ENCODE assay signal across 11 mouse cellular contexts in the genomic region with DNA sequence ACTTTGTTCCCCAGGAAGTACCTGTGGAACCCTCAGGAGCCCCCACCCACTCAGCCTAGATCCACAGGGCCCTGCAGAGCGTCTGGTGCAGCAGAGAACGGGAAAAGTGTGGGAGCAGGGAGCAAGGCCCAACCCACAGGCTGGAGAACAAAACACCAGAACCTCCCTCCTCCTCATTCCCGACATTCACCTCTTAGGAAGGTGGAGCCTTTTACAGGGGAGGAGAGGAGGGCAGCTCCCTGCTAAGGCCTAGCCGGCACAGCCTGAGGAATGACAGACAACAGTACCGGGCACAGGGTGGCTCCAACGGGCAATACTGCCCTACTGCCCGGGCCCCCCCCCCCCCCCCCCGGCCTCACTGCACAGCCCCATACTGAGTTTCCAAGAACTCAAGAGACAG. TPM values are rescaled to one million over a fixed set of nuclear protein-coding genes. Genes with fewer than 3 reads are reported as not detected.
DNase-seq lines count a peak whose midpoint lies in the region; ATAC-seq and TF ChIP-seq lines count a peak whose summit lies in the region.
"Had no signal": no experiment of that assay in that cellular context is flagged by ENCODE, and none has a peak within 500 bp of the region (broad histone marks: within the 10 kb centered on the region; RNA-seq: fewer than 3 reads in every experiment).

No protein-coding gene starts in this region.

- 43% methylated on average over 8 of the region's 8 CpGs for WGBS in heart, embryonic 10.5 days
- 49% methylated on average over 6 of the region's 8 CpGs for WGBS in lung, postnatal 0 days

- in situ Hi-C loops in Patski (cut with MboI; ENCODE audit: low pct_unique_long_range_greater_than_20kb): no loop called here

- peak; percentile 29 for ATAC-seq in lung, postnatal 0 days
- ATAC-seq in Patski: peak; percentile 94

- POLR2A ChIA-PET in Patski (lab: Charles Lee): no interaction called here

- no peak for DNase-seq in heart, embryonic 10.5 days (ENCODE audit: low spot score)
- no peak for DNase-seq in heart, adult 8-10 months (ENCODE audit: low spot score)
- DNase-seq in lung, postnatal 0 days (ENCODE audit: low spot score): peak; percentile 55
- DNase-seq in lung, postnatal 14 days: no peak
- no peak for DNase-seq in Patski (ENCODE audit: low read depth, low spot score)
- no peak for DNase-seq in right cerebral cortex, postnatal 25 days
- DNase-seq in retina, postnatal 1 day: no peak
- DNase-seq: B cell, adult 2 months; heart, postnatal 14 days; kidney, postnatal 14 days had no signal

- H3K79me2 ChIP-seq in myocyte (ENCODE audit: control insufficient read depth, insufficient read depth): no peaks in the 10 kb centered on the region

- no peaks in the 10 kb centered on the region for H3K27me3 ChIP-seq in heart, embryonic 10.5 days (ENCODE audit: insufficient read depth, poor library complexity, severe bottlenecking)
- no peaks in the 10 kb centered on the region for H3K27me3 ChIP-seq in lung, postnatal 0 days (replicated peaks; ENCODE audit: insufficient read depth, low read length)
- H3K27me3 ChIP-seq in Patski (no peaks in the 10 kb centered on the region), myocyte (ENCODE audit: control insufficient read depth, insufficient read depth, insufficient read length) (no peaks in the 10 kb centered on the region)

- H3K4me2 ChIP-seq in lung, postnatal 0 days (replicated peaks; ENCODE audit: low read depth, low read length): no peak overlapping the region
- peak overlapping the region; percentile 67 for H3K4me2 ChIP-seq in myocyte (ENCODE audit: low read depth)

- no peak overlapping the region for H3K9ac ChIP-seq in lung, postnatal 0 days (replicated peaks; ENCODE audit: low read depth)

- CTCF ChIA-PET in Patski (lab: Charles Lee): no interaction called here

- no peak overlapping the region for H3K4me3 ChIP-seq in heart, embryonic 10.5 days
- no peak overlapping the region for H3K4me3 ChIP-seq in lung, postnatal 0 days (ENCODE audit: low read depth, low read length)
- H3K4me3 ChIP-seq in myocyte: no peak overlapping the region

- H3K4me1 ChIP-seq in heart, embryonic 10.5 days: peaks cover 95% of the 10 kb centered on the region
- H3K4me1 ChIP-seq in lung, postnatal 0 days (ENCODE audit: insufficient read depth, low read depth, low read length): no peaks in the 10 kb centered on the region; the same call in 1 of the 2 replicates

- H3K36me3 ChIP-seq in heart, embryonic 10.5 days: 0 out of 2 replicates have a peak, but pooled peaks cover 3% of the 10 kb centered on the region
- no peaks in the 10 kb centered on the region for H3K36me3 ChIP-seq in lung, postnatal 0 days (ENCODE audit: insufficient read depth, low read length)
- H3K36me3 ChIP-seq in myocyte (ENCODE audit: control insufficient read depth, insufficient read depth): no peaks in the 10 kb centered on the region

- peak overlapping the region; percentile 56 for H3K27ac ChIP-seq in heart, embryonic 10.5 days
- no peak overlapping the region for H3K27ac ChIP-seq in lung, postnatal 0 days (ENCODE audit: low read length)

- no peak for TF ChIP-seq EP300 in lung, postnatal 0 days (IDR thresholded peaks at IDR 0.05)

- TF ChIP-seq CTCF in lung, postnatal 0 days (IDR thresholded peaks at IDR 0.05): no peak
- TF ChIP-seq CTCF in Patski (IDR thresholded peaks at IDR 0.05): no peak

- no peak overlapping the region for H3ac ChIP-seq in myocyte (ENCODE audit: control insufficient read depth, insufficient read length)

- H3K9me3 ChIP-seq in heart, embryonic 10.5 days: no peaks in the 10 kb centered on the region
- H3K9me3 ChIP-seq in lung, postnatal 0 days (ENCODE audit: low read length): no peaks in the 10 kb centered on the region

- no peak for TF ChIP-seq POLR2A in myocyte (IDR thresholded peaks at IDR 0.05; ENCODE audit: insufficient read length, low read depth)

TF ChIP-seq in myocyte, 11 proteins besides CTCF, POLR2A, EP300 and RAD21:
- TF ChIP-seq MYOG (IDR thresholded peaks at IDR 0.05; ENCODE audit: control insufficient read depth in 1 of 3, insufficient read depth in 1 of 3, insufficient read length in 2 of 3, low read depth in 2 of 3) (no peak), USF1 (IDR thresholded peaks at IDR 0.05; ENCODE audit: low read depth) (no peak), SRF (IDR thresholded peaks at IDR 0.05; ENCODE audit: control insufficient read depth, insufficient read length, low read depth) (no peak), MAX (IDR thresholded peaks at IDR 0.05; ENCODE audit: low read depth) (no peak), TCF3 (IDR thresholded peaks at IDR 0.05; ENCODE audit: insufficient read length, low read depth) (no peak)

RNA-seq across cellular contexts. Expression of a gene that starts 44.0 kb away (rescaled TPM):
- 2.0 and 3.6 TPM in 2 replicates for polyA plus RNA-seq in heart, embryonic 10.5 days (2016; fragmentation: Nextera tagmentation; extraction: Ambion mirVana)
- 10 to 100 TPM; 25.5 to 32.4 (median 31.1) TPM for total RNA-seq in heart, adult 8-10 months (2022)
- 2.0 and 2.5 TPM in 2 replicates for polyA plus RNA-seq in lung, postnatal 0 days (2015; fragmentation: Nextera tagmentation; extraction: Ambion mirVana)
- polyA plus RNA-seq in Patski (2021) (26.0 TPM), myocyte (2012; fragmentation: generic; extraction: Trizol) (29.1 TPM)

RNA-seq across cellular contexts. Expression of a gene that starts 44.2 kb away (rescaled TPM):
- polyA plus RNA-seq in heart, embryonic 10.5 days (2016; fragmentation: Nextera tagmentation; extraction: Ambion mirVana): 72.6 TPM in 2 replicates
- total RNA-seq in heart, adult 8-10 months (2022): 100 to 1,000 TPM in 1 of 4 experiments, 10 to 100 TPM in 3; 88.6 to 103 (median 93.1) TPM
- 60.3 and 71.9 TPM in 2 replicates for polyA plus RNA-seq in lung, postnatal 0 days (2015; fragmentation: Nextera tagmentation; extraction: Ambion mirVana)
- polyA plus RNA-seq in Patski (2021): 84.2 TPM
- 54.0 TPM for polyA plus RNA-seq in myocyte (2012; fragmentation: generic; extraction: Trizol)

RNA-seq across cellular contexts. Expression of a gene that starts 51.9 kb away (rescaled TPM):
- 5.7 and 6.7 TPM in 2 replicates for polyA plus RNA-seq in heart, embryonic 10.5 days (2016; fragmentation: Nextera tagmentation; extraction: Ambion mirVana)
- 10 to 100 TPM; 38.2 to 46.2 (median 40.0) TPM for total RNA-seq in heart, adult 8-10 months (2022)
- polyA plus RNA-seq in lung, postnatal 0 days (2015; fragmentation: Nextera tagmentation; extraction: Ambion mirVana): 4.1 and 4.5 TPM in 2 replicates
- polyA plus RNA-seq in Patski (2021) (25.4 TPM), myocyte (2012; fragmentation: generic; extraction: Trizol) (6.6 TPM)
